Mouse (Mus musculus): Measurements from ENCODE around the gene Mvb12a.

GRCm38 (mm10) chr8:71572847-71573633 lies 30.3 kb downstream of the Mvb12a start:
- TF ChIP-seq POLR2A (IDR thresholded peaks at IDR 0.05; ENCODE audit: low read depth, low read length) = no peak
- no peak for TF ChIP-seq CHD2 (IDR thresholded peaks at IDR 0.05; ENCODE audit: low read length)
- TF ChIP-seq USF1 (IDR thresholded peaks at IDR 0.05; ENCODE audit: low read depth, low read length) = no peak
- TF ChIP-seq RAD21 (IDR thresholded peaks at IDR 0.05; ENCODE audit: low read depth, low read length) = no peak
- TF ChIP-seq CTCF (conservative IDR thresholded peaks at IDR 0.05 in 1 of 2, IDR thresholded peaks at IDR 0.05 in 1 of 2; ENCODE audit: low read depth in 2 of 2, low read length in 2 of 2) = no peak
- TF ChIP-seq EP300 (IDR thresholded peaks at IDR 0.05; ENCODE audit: low read length) = no peak
- TF ChIP-seq ZMIZ1 (IDR thresholded peaks at IDR 0.05; ENCODE audit: low read depth, low read length) = no peak
- no peak for TF ChIP-seq ZKSCAN1 (IDR thresholded peaks at IDR 0.05; ENCODE audit: borderline replicate concordance, low read depth, low read length)
- TF ChIP-seq NELFE (IDR thresholded peaks at IDR 0.05; ENCODE audit: low read depth, low read length) = no peak
- no peak for TF ChIP-seq MAX (IDR thresholded peaks at IDR 0.05; ENCODE audit: low read length)
- no peak for TF ChIP-seq ELF1 (IDR thresholded peaks at IDR 0.05; ENCODE audit: low read depth, low read length)
- TF ChIP-seq GABPA (IDR thresholded peaks at IDR 0.05; ENCODE audit: insufficient replicate concordance, low read depth, low read length) = no peak
